Mouse (Mus musculus): ENCODE measurements at regions not wholly inside any gene's neighbourhood (a gene's known extent, or its start where the extent isn't known, plus 50 kb on each side); places are given as distances from the start of the nearest gene placed in this dataset.

GRCm38 (mm10) chr14:101267536-101267935 lies 67.4 kb upstream of the Prr30 start:
- DNase-seq (ENCODE audit: low spot score in 2 of 2): no peak
